Mouse (Mus musculus): ENCODE results near the gene Ugt1a6a. TPM values are rescaled to one million over a fixed set of nuclear protein-coding genes. Genes with fewer than 3 reads are reported as not detected.

The Ugt1a6a gene
- total RNA-seq, 2 experiments from 2014 or later: 0.46 TPM; not detected in 1

DNA sequence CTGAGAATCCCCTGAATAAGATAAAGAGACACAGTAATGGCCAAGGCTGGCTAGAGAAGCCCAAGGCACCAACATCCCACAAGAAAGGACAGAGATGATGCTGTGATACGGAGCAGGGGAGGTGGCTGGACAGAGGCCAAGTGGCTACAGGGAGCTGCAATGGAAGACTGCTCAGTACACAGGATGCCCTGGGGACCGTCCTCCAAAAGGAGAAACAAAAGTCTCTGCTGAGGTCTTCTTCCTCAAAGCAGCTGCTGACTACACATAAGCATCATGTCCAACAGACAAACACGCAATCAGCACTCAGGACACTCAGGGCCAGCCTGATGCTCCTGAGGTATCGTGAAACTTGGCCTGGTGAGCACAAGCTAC, 130.2 kb downstream of the Ugt1a6a start:
- DNase-seq (ENCODE audit: low spot score in 2 of 2): no peak

DNA sequence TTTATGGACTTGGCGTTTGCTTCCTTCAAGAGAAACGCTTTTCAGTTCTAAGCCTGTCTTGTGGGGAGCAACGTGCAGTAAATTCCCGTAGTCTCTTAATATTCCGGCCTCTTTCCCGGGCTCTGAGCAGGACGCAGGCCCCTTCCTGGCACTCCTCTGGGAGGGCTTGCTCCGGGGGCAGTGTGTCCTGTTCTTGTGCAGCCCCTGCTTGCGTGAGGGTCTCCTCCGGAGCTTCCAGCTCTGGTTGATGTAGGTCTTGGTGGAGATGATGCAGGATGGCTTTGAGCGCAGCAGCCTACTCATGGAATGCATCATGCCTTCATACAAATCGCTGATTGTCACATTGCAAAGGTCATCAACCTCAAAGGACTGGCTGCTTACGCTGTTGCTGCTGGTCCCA, 131.5 kb downstream of the Ugt1a6a start:
- DNase-seq (ENCODE audit: low spot score in 2 of 2): no peak

DNA sequence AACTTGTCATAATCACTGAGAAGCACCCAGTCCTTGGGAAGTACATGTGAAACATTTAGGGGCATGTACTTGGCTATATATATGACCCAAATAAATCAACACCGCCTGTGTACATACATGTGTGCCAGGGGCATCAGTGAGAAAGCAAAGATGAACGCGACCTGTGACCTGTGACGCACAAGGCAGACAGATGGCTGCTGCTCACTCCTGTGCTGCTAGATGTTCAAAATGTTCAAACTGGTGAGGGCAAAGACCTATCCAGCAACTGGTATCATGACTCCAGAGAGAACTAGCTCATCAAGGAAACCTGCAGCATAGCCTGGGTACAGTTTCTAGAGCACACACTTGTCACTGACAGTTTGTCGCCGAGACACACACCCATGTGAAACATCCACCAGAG, 132.9 kb downstream of the Ugt1a6a start:
- DNase-seq (ENCODE audit: low spot score in 2 of 2): no peak

DNA sequence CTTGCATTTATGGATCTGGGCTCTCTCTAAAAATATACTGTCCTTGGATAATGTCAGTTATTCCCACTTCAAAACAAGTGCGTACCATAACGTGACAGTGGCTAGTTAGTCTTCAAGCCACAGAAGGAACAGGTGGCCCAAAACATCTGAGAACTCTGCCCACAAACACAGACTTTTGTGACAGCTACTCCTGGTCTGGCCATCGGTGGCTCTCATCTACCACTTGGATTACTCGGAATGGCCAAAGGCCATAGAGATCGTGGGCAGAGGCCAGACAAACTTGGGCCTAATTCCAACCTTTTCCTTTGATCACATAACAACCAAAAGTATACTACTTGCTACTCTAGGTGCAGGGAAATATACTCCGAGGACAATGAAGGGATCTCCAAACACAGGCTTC, 133.5 kb downstream of the Ugt1a6a start:
- DNase-seq (ENCODE audit: low spot score in 2 of 2): no peak

Other genes starting within 250 kb of the Ugt1a6a start
- gene Usp40, start 126.3 kb upstream of the Ugt1a6a start, total RNA-seq (2021): 10 to 100 TPM; 23.0 to 24.6 TPM
- gene Ugt1a10, start 79.4 kb upstream of the Ugt1a6a start, total RNA-seq (2021): not detected
- gene Ugt1a9, start 64.0 kb upstream of the Ugt1a6a start, total RNA-seq (2021): not detected
- gene Ugt1a8, start 47.0 kb upstream of the Ugt1a6a start, total RNA-seq (2021): not detected
- gene Ugt1a7c, start 39.7 kb upstream of the Ugt1a6a start, total RNA-seq (2021): 1 to 10 TPM; 1.3 TPM
- under 1 TPM in 1 of 2 experiments, not detected in 1; 0.42 TPM for gene Ugt1a6b, start 31.6 kb upstream of the Ugt1a6a start, total RNA-seq (2021)
- gene Ugt1a5, start 31.2 kb downstream of the Ugt1a6a start, total RNA-seq (2021): not detected
- gene Ugt1a2, start 65.8 kb downstream of the Ugt1a6a start, total RNA-seq (2021): not detected
- gene Dnajb3, start 71.0 kb downstream of the Ugt1a6a start, total RNA-seq (2021): 1 to 10 TPM; 3.2 to 5.4 TPM
- not detected for gene Ugt1a1, start 77.2 kb downstream of the Ugt1a6a start, total RNA-seq (2021)
- under 1 TPM; 0.07 to 0.87 TPM for gene Mroh2a, start 92.2 kb downstream of the Ugt1a6a start, total RNA-seq (2021)
- 10 to 100 TPM; 44.8 to 49.1 TPM for gene Hjurp, start 142.8 kb downstream of the Ugt1a6a start, total RNA-seq (2021)
- gene Trpm8, start 142.9 kb downstream of the Ugt1a6a start, total RNA-seq (2021): under 1 TPM; 0.51 to 0.71 TPM